18 mouse cellular contexts compared by ENCODE assay signal in the genomic region with DNA sequence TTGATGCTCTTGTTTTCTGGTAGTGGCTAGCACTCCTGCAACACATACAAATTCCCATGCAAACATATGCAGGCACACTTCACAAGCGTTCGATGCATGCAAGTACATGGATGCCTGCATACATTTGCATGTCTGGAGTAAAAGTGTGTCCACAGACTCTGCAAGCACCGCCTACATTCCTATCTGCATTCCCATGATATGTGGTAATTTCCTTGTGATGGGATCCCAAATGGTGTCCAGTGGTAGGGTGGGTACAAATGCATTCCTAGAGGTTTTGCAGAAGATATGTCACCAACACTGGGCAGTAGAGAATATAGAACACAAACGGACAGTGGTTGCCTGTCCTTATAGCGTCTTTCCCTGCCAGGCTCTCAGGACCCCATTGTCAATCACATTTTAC. TPM values are rescaled to one million over a fixed set of nuclear protein-coding genes. Genes with fewer than 3 reads are reported as not detected.
A peak's percentile ranks its signal among the peaks of the same experiment; 100 is the strongest.
DNase-seq lines count a peak whose midpoint lies in the region; ATAC-seq and TF ChIP-seq lines count a peak whose summit lies in the region.
"Had no signal": no experiment of that assay in that cellular context is flagged by ENCODE, and none has a peak within 500 bp of the region (broad histone marks: within the 10 kb centered on the region; RNA-seq: fewer than 3 reads in every experiment).

No protein-coding gene starts in this region.

- H3K4me2 ChIP-seq in heart, embryonic 16.5 days (ENCODE audit: low read depth, low read length) = no peak overlapping the region
- H3K4me2 ChIP-seq: embryonic facial prominence, embryonic 12.5 days; forebrain, embryonic 15.5 days; heart, embryonic 15.5 days; hindbrain, embryonic 15.5 days had no signal

- H3K79me2 ChIP-seq in C2C12 (ENCODE audit: control insufficient read depth, insufficient read depth) = no peaks in the 10 kb centered on the region

- no peak for DNase-seq in heart, postnatal 14 days
- DNase-seq in Patski (ENCODE audit: low read depth, low spot score) = no peak
- no peak for DNase-seq in cerebellum, postnatal 4 days (ENCODE audit: low spot score in 2 of 2)
- no peak for DNase-seq in spleen, adult 18-20 months
- DNase-seq: cerebellum, adult 11 months; cerebellum, adult 8-10 months; cerebellum, postnatal 14 days; gastrocnemius, postnatal 10 days; kidney, adult 2 months had no signal

- WGBS in heart, embryonic 16.5 days = 70% methylated on average over 5 of the region's 5 CpGs

- no peaks in the 10 kb centered on the region for H3K79me3 ChIP-seq in C2C12 (ENCODE audit: low read depth)

- H3K9me3 ChIP-seq in heart, embryonic 16.5 days (replicated peaks; ENCODE audit: control insufficient read depth, low read length) = no peaks in the 10 kb centered on the region
- H3K9me3 ChIP-seq: embryonic facial prominence, embryonic 12.5 days; forebrain, embryonic 15.5 days; heart, embryonic 15.5 days; hindbrain, embryonic 10.5 days; hindbrain, embryonic 15.5 days had no signal

- CTCF ChIA-PET in Patski (lab: Charles Lee) = interaction anchor here (1.6 kb wide), 1 partner anchor 10 kb away, joined by 3 read pairs; no protein-coding TSS in a partner anchor

- no peak overlapping the region; the same call in 1 of the 2 replicates for H3K27ac ChIP-seq in heart, embryonic 16.5 days (ENCODE audit: low read length)
- H3K27ac ChIP-seq: embryonic facial prominence, embryonic 12.5 days; forebrain, embryonic 15.5 days; hindbrain, embryonic 10.5 days; hindbrain, embryonic 15.5 days had no signal

- TF ChIP-seq CTCF in C2C12 (IDR thresholded peaks at IDR 0.05; ENCODE audit: control insufficient read depth, insufficient read depth, insufficient read length) (no peak), Patski (IDR thresholded peaks at IDR 0.05) (no peak)

- H3K4me1 ChIP-seq in heart, embryonic 16.5 days (ENCODE audit: control insufficient read depth, insufficient read depth, low read length) = peaks cover 18% of the 10 kb centered on the region
- H3K4me1 ChIP-seq: embryonic facial prominence, embryonic 12.5 days; hindbrain, embryonic 15.5 days had no signal

- H3ac ChIP-seq in C2C12 (ENCODE audit: control insufficient read depth, insufficient read length, low read depth) = no peak overlapping the region

- in situ Hi-C loops in Patski (cut with MboI; ENCODE audit: low pct_unique_long_range_greater_than_20kb) = no loop called here

- H3K9ac ChIP-seq in heart, embryonic 16.5 days (ENCODE audit: low read length) = no peak overlapping the region
- H3K9ac ChIP-seq: embryonic facial prominence, embryonic 12.5 days; forebrain, embryonic 15.5 days; heart, embryonic 15.5 days; hindbrain, embryonic 15.5 days had no signal

- H3K4me3 ChIP-seq in heart, embryonic 16.5 days (ENCODE audit: low read length) = no peak overlapping the region
- no peak overlapping the region for H3K4me3 ChIP-seq in C2C12 (ENCODE audit: insufficient read depth, poor library complexity, severe bottlenecking)
- H3K4me3 ChIP-seq: embryonic facial prominence, embryonic 12.5 days; forebrain, embryonic 15.5 days; heart, adult 2 months; heart, embryonic 15.5 days; hindbrain, embryonic 10.5 days; hindbrain, embryonic 15.5 days had no signal

- intact Hi-C loops in heart, postnatal 14 days (cut with DNase I) = no loop called here

- no peaks in the 10 kb centered on the region for H3K36me3 ChIP-seq in heart, embryonic 16.5 days (ENCODE audit: control insufficient read depth, insufficient read depth)
- no peaks in the 10 kb centered on the region for H3K36me3 ChIP-seq in C2C12 (ENCODE audit: control insufficient read depth, insufficient read depth)
- H3K36me3 ChIP-seq: embryonic facial prominence, embryonic 12.5 days; forebrain, embryonic 15.5 days; heart, embryonic 15.5 days; hindbrain, embryonic 10.5 days; hindbrain, embryonic 15.5 days had no signal

- POLR2A ChIA-PET in Patski (lab: Charles Lee) = interaction anchor here (1.2 kb wide), 1 partner anchor 11 kb away, joined by 3 read pairs; no protein-coding TSS in a partner anchor

- ATAC-seq in heart, embryonic 16.5 days (replicated peaks; ENCODE audit: extremely low read depth, insufficient read depth, low FRiP score) = peak; percentile 55; the same call in 1 of the 2 replicates
- peak; percentile 52 for ATAC-seq in Patski
- ATAC-seq: forebrain, embryonic 15.5 days; intestine, embryonic 16.5 days had no signal

- H3K27me3 ChIP-seq in heart, embryonic 16.5 days (ENCODE audit: control insufficient read depth, insufficient read depth, low read length) = no peaks in the 10 kb centered on the region
- no peaks in the 10 kb centered on the region for H3K27me3 ChIP-seq in C2C12 (ENCODE audit: control insufficient read depth, insufficient read depth, insufficient read length)
- H3K27me3 ChIP-seq in Patski = no peaks in the 10 kb centered on the region
- H3K27me3 ChIP-seq: embryonic facial prominence, embryonic 12.5 days; heart, embryonic 15.5 days; hindbrain, embryonic 15.5 days had no signal

TF ChIP-seq in C2C12, 6 proteins besides CTCF, POLR2A, EP300 and RAD21:
- TF ChIP-seq CEBPB (IDR thresholded peaks at IDR 0.05; ENCODE audit: low read depth) (no peak), MYOD1 (IDR thresholded peaks at IDR 0.05; ENCODE audit: control insufficient read depth, insufficient read length, low read depth) (peak; percentile 5), USF1 (IDR thresholded peaks at IDR 0.05; ENCODE audit: low read depth) (no peak)

RNA-seq across cellular contexts. Expression of a gene that starts 29.9 kb away (rescaled TPM):
- polyA plus RNA-seq in heart, embryonic 16.5 days (2015; fragmentation: Nextera tagmentation; extraction: Ambion mirVana) = 5.4 and 5.6 TPM in 2 replicates
- 10 to 100 TPM in 1 of 2 experiments, 1 to 10 TPM in 1; 9.9 to 10.4 TPM for total RNA-seq in heart, postnatal 14 days (2021)
- polyA plus RNA-seq in C2C12 (2012; fragmentation: generic; extraction: Trizol) = 64.4 TPM
- 188 TPM for polyA plus RNA-seq in Patski (2021)
